Mouse (Mus musculus) inflammation-experienced regulatory T-cells (primary cell): ENCODE measurements around the gene Evi2b. TPM values are rescaled to one million over a fixed set of nuclear protein-coding genes. Genes with fewer than 3 reads are reported as not detected.

ENCODE experiments used
- polyA plus RNA-seq, 2 experiments: library from polyadenylated mRNA; unstranded; fragments of 100-300 nt; shearing (Covaris generic); gene quantifications; one replicate each; pipeline ENCODE4 v1.2.1; 2017

Gene Evi2b
- 10 to 100 TPM; 65.3 to 79.8 TPM for polyA plus RNA-seq

DNA sequence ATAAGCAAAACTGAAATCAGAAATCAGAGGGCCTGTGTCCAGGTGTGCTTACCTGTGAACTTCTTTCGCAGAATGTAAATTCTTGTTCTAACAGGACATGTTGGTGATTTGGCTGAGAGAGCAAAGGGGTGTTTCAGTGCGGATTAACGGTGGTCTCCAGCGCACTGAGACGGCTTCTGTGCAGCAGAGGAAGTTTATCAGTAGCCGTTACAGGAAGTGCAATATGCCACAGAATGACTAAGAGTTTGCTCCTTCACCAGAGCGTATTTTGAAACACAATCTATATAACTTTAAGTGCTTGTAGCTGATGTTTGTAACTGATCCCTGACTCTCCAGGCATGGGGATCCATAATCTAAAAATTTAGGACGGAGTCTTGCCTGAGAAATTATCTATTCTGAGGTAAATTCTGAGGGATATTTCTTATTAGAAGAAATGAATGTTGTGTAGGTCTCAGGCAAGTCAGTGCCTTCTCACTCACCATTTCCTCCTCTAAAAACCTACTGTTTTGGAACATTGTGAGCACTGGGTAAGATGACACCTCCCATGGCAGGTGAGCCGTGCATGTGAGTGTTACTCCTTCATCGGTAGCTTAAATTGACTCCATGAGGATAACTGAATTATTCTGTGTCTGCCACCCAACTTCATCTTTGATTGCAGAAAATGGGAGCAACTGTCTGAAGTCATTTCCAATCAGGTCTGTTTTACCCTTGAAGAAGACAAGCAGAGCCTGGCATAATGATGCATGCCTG lies at the start of gene Evi2b:
Evi2b (minus strand) TSS at position 203 of the 750 bp plus-strand sequence.

GRCm38 (mm10) chr11:79530333-79530761 lies 6.8 kb upstream of the Evi2b start, which contains the start of the genes Evi2 and Evi2a:
Gene Evi2, minus strand, starts transcription at chr11:79530589.
Gene Evi2a, minus strand, starts transcription at chr11:79530609.

GRCm38 (mm10) chr11:79503845-79504244 lies 19.7 kb downstream of the Evi2b start, which contains the start of gene Omg:
Gene Omg, minus strand, starts transcription at chr11:79504084.

Other genes starting within 250 kb of the Evi2b start
- gene Gm9964, start 226.9 kb downstream of the Evi2b start, polyA plus RNA-seq, result not detected
- gene Nf1, start 184.1 kb downstream of the Evi2b start, polyA plus RNA-seq, result 1 to 10 TPM; 1.1 to 2.8 TPM
- gene Omg, start 19.7 kb downstream of the Evi2b start, polyA plus RNA-seq, result under 1 TPM; 0.20 to 0.54 TPM
- gene Evi2, start 6.8 kb upstream of the Evi2b start, polyA plus RNA-seq, result 1 to 10 TPM; 3.7 to 6.3 TPM
- 10 to 100 TPM; 27.9 to 35.0 TPM for gene Evi2a, start 6.8 kb upstream of the Evi2b start, polyA plus RNA-seq
- gene Rab11fip4, start 67.5 kb upstream of the Evi2b start, polyA plus RNA-seq, result 10 to 100 TPM; 21.0 to 48.5 TPM